In the genomic region with DNA sequence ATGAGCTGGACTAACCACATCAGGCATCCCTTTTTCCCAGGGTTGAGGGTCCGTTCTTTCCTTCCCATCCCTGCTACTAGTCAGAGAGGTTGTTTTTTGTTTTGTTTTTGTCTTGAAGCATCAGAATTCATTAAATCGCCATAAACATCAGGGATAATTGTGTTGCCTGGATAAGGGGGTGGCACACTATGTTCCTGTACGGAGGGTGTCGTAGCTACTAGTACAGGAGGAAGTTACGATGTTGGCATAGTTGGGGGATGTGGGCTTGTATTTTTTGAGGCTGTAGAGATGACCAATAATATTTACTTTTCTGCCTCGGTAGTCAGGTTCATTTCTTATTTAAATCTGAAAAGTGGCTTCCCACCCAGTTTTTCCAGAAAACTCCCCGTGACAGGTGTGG, we compare ENCODE assay signal across 8 mouse cellular contexts. TPM values are rescaled to one million over a fixed set of nuclear protein-coding genes. Genes with fewer than 3 reads are reported as not detected.
DNase-seq lines count a peak whose midpoint lies in the region; ATAC-seq and TF ChIP-seq lines count a peak whose summit lies in the region.

No protein-coding gene starts in this region.

- 1% methylated on average over 7 of the region's 7 CpGs for WGBS in heart, embryonic 15.5 days
- WGBS in liver, embryonic 15.5 days (ENCODE audit: insufficient replicate concordance) = 4% methylated on average over 7 of the region's 7 CpGs
- under 1% methylated on average over 7 of the region's 7 CpGs for WGBS in small intestine, adult 2 months

- no peak for TF ChIP-seq POLR2A in small intestine, adult 2 months (IDR thresholded peaks at IDR 0.05; ENCODE audit: low read depth, low read length)

- peak overlapping the region; percentile 68 for H3K9ac ChIP-seq in heart, embryonic 15.5 days
- H3K9ac ChIP-seq in liver, embryonic 15.5 days = peak overlapping the region; percentile 39; the same call in 1 of the 2 replicates

- peaks cover 25% of the 10 kb centered on the region for H3K4me1 ChIP-seq in heart, embryonic 15.5 days (replicated peaks)
- peaks cover 39% of the 10 kb centered on the region for H3K4me1 ChIP-seq in liver, embryonic 15.5 days (replicated peaks)
- peaks cover 10% of the 10 kb centered on the region for H3K4me1 ChIP-seq in small intestine, adult 2 months (ENCODE audit: control insufficient read depth, insufficient read depth, insufficient read length, low read length)

- no peak for TF ChIP-seq CTCF in small intestine, adult 2 months (IDR thresholded peaks at IDR 0.05; ENCODE audit: extremely low read depth, insufficient read length, insufficient replicate concordance, low read depth, low read length)

- ATAC-seq in heart, embryonic 15.5 days (replicated peaks; ENCODE audit: insufficient number of reproducible peaks, insufficient read depth, low FRiP score, low read depth) = no peak
- ATAC-seq in liver, embryonic 15.5 days (ENCODE audit: insufficient read depth) = no peak

- peak overlapping the region; percentile 88 for H3K4me2 ChIP-seq in heart, embryonic 15.5 days
- H3K4me2 ChIP-seq in liver, embryonic 15.5 days = peak overlapping the region; percentile 67

- H3K27ac ChIP-seq in heart, embryonic 15.5 days = peak overlapping the region; percentile 73; the same call in 1 of the 2 replicates
- 0 out of 2 replicates have a peak overlapping the region, but pooled peaks have one; percentile 29 for H3K27ac ChIP-seq in liver, embryonic 15.5 days (replicated peaks)
- peak overlapping the region; percentile 97 for H3K27ac ChIP-seq in small intestine, adult 2 months (ENCODE audit: insufficient read depth, low read depth, low read length)

- no peaks in the 10 kb centered on the region for H3K27me3 ChIP-seq in heart, embryonic 15.5 days
- peaks cover 56% of the 10 kb centered on the region for H3K27me3 ChIP-seq in liver, embryonic 15.5 days
- H3K27me3 ChIP-seq in small intestine, adult 2 months (ENCODE audit: control insufficient read depth, insufficient read depth, low read length) = no peaks in the 10 kb centered on the region

- H3K36me3 ChIP-seq in heart, embryonic 15.5 days = no peaks in the 10 kb centered on the region
- H3K36me3 ChIP-seq in liver, embryonic 15.5 days (replicated peaks) = no peaks in the 10 kb centered on the region
- peaks cover 5% of the 10 kb centered on the region; the same call in 1 of the 2 replicates for H3K36me3 ChIP-seq in small intestine, adult 2 months (ENCODE audit: control insufficient read depth, insufficient read depth, low read length)

- H3K4me3 ChIP-seq in heart, embryonic 15.5 days = peak overlapping the region; percentile 66
- H3K4me3 ChIP-seq in liver, embryonic 15.5 days (replicated peaks) = peak overlapping the region; percentile 58
- H3K4me3 ChIP-seq in small intestine, adult 2 months (ENCODE audit: low read depth, low read length) = peak overlapping the region; percentile 97

- intact Hi-C loops in left cerebral cortex, postnatal 25 days (cut with DNase I) = no loop called here

- H3K9me3 ChIP-seq in heart, embryonic 15.5 days (replicated peaks) = no peaks in the 10 kb centered on the region
- H3K9me3 ChIP-seq in liver, embryonic 15.5 days (replicated peaks) = no peaks in the 10 kb centered on the region

- DNase-seq in thymus, postnatal 14 days = peak; percentile 32
- no peak for DNase-seq in thymus, postnatal 10 days (ENCODE audit: low spot score in 2 of 2)
- no peak for DNase-seq in left cerebral cortex, postnatal 25 days (ENCODE audit: low spot score in 2 of 2)
- DNase-seq in cerebellum, adult 11-12 months = no peak
- DNase-seq in cerebellum, postnatal 36 days = no peak

RNA-seq across cellular contexts. Expression of a gene that starts 1.4 kb away (rescaled TPM):
- polyA plus RNA-seq in heart, embryonic 15.5 days (2015; fragmentation: Nextera tagmentation; extraction: Ambion mirVana) = 5.4 and 10.1 TPM in 2 replicates
- 2.4 and 3.0 TPM in 2 replicates for polyA plus RNA-seq in liver, embryonic 15.5 days (2015; fragmentation: Nextera tagmentation; extraction: Ambion mirVana)
- 35.0 and 101 TPM in 2 replicates for polyA plus RNA-seq in small intestine, adult 2 months (2012; rRNA removed)
- 1 to 10 TPM; 5.1 to 6.3 TPM for total RNA-seq in left cerebral cortex, postnatal 25 days (2021)

RNA-seq across cellular contexts. Expression of a gene that starts 4.5 kb away (rescaled TPM):
- polyA plus RNA-seq in heart, embryonic 15.5 days (2015; fragmentation: Nextera tagmentation; extraction: Ambion mirVana) = 15.4 and 23.2 TPM in 2 replicates
- polyA plus RNA-seq in liver, embryonic 15.5 days (2015; fragmentation: Nextera tagmentation; extraction: Ambion mirVana) = 13.3 and 14.8 TPM in 2 replicates
- polyA plus RNA-seq in small intestine, adult 2 months (2012; rRNA removed) = 6.9 and 17.0 TPM in 2 replicates
- total RNA-seq in left cerebral cortex, postnatal 25 days (2021) = 10 to 100 TPM; 28.8 to 29.5 TPM

RNA-seq across cellular contexts. Expression of a gene that starts 38.4 kb away (rescaled TPM):
- polyA plus RNA-seq in heart, embryonic 15.5 days (2015; fragmentation: Nextera tagmentation; extraction: Ambion mirVana) = 85.9 and 90.4 TPM in 2 replicates
- 53.7 and 56.6 TPM in 2 replicates for polyA plus RNA-seq in liver, embryonic 15.5 days (2015; fragmentation: Nextera tagmentation; extraction: Ambion mirVana)
- polyA plus RNA-seq in small intestine, adult 2 months (2012; rRNA removed) = 4.2 and 6.1 TPM in 2 replicates
- 1 to 10 TPM; 2.5 to 3.2 TPM for total RNA-seq in left cerebral cortex, postnatal 25 days (2021)

RNA-seq across cellular contexts. Expression of a gene that starts 39.2 kb away (rescaled TPM):
- 2.5 and 2.7 TPM in 2 replicates for polyA plus RNA-seq in heart, embryonic 15.5 days (2015; fragmentation: Nextera tagmentation; extraction: Ambion mirVana)
- polyA plus RNA-seq in liver, embryonic 15.5 days (2015; fragmentation: Nextera tagmentation; extraction: Ambion mirVana) = 0.60 and 0.68 TPM in 2 replicates
- 1.4 and 2.1 TPM in 2 replicates for polyA plus RNA-seq in small intestine, adult 2 months (2012; rRNA removed)
- total RNA-seq in left cerebral cortex, postnatal 25 days (2021) = under 1 TPM; 0.39 to 0.96 TPM

RNA-seq across cellular contexts. Expression of a gene that starts 47.2 kb away (rescaled TPM):
- polyA plus RNA-seq in heart, embryonic 15.5 days (2015; fragmentation: Nextera tagmentation; extraction: Ambion mirVana) = 61.0 and 67.8 TPM in 2 replicates
- polyA plus RNA-seq in liver, embryonic 15.5 days (2015; fragmentation: Nextera tagmentation; extraction: Ambion mirVana) = 33.5 and 36.7 TPM in 2 replicates
- polyA plus RNA-seq in small intestine, adult 2 months (2012; rRNA removed) = 17.2 and 32.2 TPM in 2 replicates
- 100 to 1,000 TPM; 125 to 132 TPM for total RNA-seq in left cerebral cortex, postnatal 25 days (2021)

Comparison
In these comparisons a context has a peak if more than half of its experiments do, and no peak if none do; other contexts are left out.
1. H3K27ac ChIP-seq: peak in every context shown above with its lines; median percentile 97 in small intestine, adult 2 months; 73 in heart, embryonic 15.5 days; 29 in liver, embryonic 15.5 days.